Mouse (Mus musculus): ENCODE measurements around the gene Klf7.

Gene Klf7

DNA sequence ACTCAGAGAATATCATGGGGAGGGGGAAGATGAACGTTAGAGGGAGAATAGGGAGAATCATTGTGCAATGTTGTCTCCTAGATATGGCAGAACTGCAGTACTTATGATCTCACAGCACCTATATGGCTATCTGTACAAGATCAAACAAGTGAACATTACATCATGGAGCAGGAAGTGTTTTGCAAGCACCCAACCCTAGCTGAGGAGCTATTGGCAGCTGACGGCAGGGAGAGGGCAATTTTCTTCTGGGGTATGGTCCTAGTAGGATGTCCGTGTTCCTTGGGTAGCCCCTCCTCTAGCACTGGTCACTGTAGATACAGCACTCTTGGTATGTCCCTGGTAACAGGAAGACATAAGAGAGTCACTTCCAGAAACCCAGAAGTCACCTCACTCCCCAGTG lies 17.4 kb downstream of the Klf7 start:
- DNase-seq: no peak

DNA sequence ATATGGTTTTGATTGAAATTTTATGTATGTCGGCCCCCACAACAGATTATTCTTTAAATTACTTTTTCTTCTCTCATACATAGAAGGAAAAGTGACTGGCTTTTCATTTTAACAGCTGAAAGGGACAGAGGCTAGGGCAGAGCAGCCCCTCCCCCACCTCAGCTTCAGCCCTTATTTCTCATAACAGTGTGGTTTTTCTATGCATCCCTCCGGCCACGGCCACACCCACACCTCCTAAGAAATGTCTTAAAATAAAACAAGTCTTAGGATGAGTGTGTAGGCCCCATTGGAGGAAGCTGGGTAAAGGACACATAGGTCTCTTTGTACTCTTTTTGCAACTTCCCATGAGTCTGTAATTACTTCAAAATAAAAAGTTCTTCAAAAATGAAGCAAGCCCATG lies 20.8 kb downstream of the Klf7 start:
- no peak for DNase-seq

DNA sequence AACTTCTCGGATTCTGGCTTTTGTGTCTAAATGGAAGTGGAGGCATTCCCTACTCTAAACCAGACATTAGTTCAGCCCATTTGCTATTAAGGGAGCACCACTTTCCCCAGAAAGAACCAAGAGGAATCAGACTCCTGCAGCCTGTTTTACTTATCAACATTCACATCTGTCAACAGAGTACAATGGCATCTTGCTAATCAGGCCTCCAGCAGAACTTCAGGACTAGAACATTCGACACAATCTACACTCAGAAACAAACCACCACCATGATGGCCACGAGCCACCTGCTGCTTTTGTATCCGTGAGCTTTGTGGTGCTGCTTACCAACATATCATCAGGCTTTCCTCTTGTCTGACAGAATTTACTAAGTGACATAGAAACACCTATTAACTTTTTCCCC lies 23.3 kb downstream of the Klf7 start:
- no peak for DNase-seq

DNA sequence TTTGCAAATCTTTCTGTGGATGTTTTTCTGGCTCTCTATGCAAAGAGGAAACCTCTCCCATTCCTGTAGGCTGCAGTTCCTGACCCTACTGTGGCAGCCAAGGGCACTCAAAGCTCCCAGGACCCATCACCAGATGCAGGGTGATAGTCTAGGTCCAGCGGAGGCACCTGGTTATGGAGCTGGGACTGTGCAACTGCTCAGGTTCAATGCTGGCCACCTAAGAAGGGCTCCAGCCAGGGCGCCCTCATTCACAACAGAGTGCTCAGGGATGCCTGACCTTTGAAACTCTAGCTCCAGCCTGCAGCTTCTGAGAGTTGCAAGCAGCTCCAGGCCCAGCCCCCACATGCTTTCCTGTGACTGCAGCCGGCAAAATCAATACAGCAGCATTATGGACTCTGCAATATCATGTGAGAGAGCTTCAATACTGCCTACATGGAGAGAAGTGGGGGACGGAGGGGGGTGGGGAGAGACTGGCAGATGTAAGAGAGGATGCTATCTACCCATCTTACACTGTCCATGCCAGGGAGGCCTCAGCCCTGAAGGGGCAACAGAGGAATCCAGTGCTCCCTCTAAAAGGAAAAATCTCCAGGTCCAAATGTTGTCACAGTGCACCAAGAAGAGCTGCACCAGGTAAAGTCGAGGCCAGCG lies 24.3 kb downstream of the Klf7 start:
- no peak for DNase-seq

DNA sequence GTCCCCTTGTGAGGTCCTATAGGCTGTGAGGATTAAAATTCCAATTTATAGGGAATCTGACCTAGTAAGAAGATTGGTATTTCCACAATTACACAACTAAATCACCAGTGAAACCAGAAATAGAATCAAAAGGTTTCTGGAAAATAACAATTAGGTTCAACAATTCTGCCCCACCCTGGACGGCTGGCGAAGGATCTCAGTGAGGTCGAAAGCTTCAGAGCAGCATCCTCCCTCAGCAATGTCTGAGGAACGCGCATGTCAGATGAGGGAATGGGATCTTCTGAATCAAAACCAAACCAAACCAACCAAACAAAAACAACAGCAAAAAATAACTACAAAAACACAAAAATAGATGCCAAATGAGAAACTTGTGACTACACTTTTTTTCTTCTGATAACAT lies 29.1 kb downstream of the Klf7 start:
- DNase-seq: no peak

DNA sequence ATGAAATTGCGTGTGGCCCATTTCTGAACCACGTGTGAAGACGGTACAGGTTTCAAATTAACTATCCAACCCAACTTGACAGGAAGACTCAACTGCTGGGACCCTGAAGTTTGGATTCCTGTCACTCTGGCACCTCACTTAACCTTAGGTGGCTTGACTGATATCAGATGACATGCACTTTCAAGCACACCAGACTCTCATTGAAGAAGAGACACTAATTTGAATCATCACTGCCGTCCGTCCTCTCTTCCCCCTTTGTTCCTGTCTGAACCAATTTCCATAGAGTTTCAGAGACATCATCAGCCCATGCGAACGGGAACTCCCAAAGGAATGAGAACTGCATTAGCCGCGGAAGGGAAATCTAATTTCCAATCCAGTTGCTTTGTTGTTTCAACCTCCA lies 30.5 kb downstream of the Klf7 start:
- DNase-seq: no peak

DNA sequence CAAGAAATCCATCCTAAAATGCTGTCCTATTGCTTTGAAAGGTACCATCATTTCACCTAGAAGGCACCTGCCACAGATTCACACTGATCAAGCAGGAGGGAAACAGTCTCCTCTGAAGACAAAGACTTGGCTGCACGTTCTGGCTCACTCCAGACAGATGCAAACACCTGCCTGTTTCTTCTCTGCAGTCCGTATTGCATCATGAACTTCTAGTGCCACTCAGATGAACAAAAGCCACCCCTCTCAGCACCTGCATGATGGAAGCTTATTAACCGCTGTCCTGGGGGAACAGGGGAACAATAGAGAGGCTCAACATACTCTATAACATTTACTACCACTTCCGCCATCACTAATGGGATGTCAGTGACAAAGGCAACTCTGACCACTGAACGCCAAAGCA lies 31.5 kb downstream of the Klf7 start:
- DNase-seq: no peak

DNA sequence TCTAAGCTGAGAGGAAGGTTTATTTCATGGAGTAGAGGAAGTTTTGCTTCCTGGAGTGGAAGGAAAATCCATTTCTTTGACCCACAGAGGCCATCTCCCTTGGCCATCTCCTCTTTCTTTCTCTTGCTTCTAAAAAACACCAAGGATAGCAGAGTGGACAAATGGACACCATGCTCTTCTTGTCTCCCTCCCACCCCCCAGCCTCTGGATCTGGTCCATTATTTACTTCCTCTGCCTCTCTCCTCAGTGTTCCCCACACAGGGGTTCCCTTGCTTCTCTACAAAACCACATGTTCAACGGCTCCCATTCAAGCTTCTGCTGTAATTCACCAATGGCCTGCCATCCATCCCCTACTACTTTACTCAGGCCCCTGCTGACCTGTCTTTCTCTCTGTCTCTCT lies 32.4 kb downstream of the Klf7 start:
- no peak for DNase-seq

DNA sequence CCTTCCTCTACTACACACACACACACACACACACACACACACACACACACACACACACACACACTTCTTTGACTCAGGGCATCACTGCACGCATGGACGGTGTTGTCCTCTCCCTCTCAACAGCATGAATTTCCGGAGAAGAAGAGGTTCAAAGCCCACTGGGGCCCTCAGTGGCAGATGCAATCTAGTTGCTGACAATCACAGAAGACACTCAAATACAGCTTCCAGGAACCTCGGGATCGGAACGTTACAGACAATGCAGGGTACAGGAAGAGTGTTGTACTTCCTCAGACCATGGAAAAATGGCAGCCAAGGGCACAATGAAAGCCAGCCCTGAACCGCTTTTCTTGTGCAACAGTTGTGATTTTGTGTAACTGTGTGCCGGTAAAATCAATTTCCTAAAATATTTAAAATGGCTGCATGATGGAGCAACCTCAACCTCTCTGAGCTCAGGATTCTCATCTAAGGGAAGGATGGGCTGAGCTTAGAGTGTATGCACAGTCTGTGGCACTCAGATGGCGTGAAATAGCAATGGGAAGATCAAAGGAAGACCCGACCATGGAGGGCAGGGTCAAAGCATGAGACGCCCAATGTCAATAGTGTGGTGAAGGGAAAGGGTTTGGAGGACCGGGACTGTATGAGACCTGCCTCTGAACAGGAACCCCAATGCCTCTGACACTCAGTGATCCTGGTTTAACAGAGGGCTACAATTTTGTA lies 33.3 kb downstream of the Klf7 start:
- DNase-seq: no peak

DNA sequence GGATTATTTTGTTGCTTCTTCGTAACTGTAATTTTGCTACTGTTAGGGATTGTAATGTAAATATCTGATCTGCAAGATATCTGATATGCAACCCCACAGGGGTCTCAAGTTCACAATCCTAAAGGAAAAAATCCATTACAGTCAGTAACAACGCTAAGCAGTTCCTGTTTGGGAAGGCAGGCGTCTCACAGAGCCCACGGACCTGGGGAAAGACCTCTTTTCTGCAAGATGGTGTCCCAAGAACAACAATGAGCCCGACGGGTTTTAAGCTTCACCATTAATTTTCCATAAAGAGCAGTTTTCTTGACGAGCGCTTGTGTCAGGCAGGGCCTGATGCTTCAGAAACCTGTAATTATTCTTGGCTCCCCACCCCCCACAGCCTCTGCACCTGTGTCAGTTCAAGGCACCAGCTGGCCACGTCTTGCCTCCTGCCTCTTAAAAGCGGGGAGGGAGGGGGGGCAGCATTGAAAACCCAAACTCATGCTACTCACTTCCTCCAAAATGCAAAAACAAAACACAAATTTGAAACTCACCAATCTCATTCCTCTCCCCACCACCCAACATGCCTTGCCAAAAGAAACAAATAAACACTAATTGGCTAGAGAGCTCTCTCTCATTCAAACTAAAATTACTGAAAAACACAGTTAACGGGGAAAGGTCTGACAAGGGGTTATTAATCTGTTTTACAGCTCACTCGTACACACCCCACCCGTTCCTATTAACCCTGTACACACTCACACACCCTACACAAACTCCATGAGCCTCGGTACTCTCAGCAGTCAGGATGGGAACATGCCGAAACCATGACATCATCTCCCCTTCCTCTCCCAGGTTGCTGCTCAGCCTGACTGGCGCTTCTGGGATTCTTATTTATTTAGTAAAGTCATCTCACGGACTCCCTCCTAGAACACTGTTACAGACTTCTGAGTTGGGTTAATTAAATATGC lies 34.2 kb downstream of the Klf7 start:
- DNase-seq: peak; percentile 16

DNA sequence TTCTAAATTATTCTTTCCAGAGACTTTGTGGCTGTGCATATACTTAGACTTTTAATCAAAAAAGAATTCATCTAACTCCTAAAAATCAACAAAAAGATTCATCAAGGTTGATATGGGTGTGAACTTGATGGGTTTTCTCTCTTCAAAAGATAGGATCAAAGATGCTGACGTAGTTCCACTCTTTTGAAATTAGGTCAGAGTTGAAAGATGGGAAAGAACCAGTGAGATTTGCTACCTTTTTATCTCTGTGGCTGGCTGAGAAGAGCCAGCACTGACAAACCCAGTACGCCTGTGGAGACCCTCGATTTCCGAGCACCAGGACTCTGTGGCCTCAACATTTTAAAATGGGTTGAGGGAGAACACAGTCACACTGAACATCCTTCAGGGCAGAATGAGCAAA lies 36.2 kb downstream of the Klf7 start:
- no peak for DNase-seq

DNA sequence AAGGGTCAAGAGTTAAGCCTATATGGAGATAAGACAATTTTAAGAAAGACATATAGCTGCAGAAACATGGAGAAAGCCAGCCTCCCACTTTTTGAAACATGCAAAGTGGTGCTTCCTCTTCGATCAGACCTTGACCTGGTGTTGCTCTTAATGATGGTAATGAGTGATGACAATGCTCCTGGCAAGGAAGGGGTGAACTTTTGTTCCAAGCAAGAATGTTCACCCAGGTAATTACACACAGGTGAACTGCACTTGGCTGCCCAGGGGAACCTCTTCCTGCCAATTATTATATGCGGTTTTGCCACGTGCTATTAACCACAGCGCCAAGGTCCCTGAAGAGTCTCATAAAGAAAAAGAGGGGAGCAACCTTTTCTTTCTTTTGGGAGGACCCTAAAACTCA lies 36.7 kb downstream of the Klf7 start:
- DNase-seq: no peak

DNA sequence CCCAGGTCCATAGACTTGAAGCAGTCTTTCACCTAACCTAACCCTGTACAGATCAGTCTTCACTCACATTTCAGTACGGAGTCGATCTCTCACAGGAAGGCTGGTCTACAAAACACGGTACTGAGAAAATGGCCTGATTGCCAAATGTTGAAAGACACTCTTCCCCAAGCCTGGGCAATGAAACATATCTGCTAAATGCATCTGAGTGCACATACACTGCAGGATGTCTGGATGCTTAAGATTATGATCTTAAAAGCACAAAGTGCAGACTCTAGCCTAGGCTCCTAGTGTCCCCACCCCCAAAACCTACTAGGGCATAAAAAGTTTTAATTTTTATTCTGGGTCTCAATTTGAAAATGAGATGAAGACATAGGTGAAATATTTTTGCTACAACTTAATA lies 37.4 kb downstream of the Klf7 start:
- no peak for DNase-seq

DNA sequence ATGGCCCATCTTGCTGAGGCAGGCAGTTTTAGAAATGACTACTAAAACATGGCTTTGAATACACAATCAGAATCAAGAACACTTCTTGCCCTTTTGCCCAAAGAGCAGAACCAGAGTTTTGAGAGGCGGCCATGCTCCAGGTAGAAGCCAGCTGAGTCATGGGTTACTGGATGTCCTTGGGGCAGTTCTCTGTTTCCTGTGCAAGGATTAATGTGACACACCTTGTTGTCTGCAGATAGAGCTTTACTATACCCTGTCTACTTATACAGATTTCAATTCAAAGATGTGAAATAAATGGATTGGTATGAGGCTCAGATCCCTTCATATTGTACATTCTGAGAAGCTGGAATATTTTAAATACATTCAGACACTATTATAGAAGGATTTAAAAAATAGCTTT lies 40.3 kb downstream of the Klf7 start:
- no peak for DNase-seq

DNA sequence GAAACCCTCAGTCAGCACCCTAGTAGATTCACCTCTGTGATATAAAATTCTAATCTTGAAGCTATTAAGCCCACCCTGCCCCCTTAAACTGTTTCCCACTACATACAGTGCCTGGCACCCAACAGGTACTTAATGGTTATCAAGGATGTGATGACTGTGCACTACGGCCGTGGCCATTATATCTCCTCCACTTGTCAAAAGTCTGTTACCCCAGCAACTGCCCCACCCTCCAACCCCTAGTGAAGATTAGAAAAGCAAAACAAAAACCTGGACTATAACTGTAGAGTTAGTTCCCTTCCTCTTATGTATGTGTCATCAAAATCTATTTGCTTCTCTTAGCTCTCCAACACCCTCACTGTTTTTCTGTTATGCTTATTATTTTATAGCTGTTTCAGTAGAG lies 40.9 kb downstream of the Klf7 start:
- no peak for DNase-seq

DNA sequence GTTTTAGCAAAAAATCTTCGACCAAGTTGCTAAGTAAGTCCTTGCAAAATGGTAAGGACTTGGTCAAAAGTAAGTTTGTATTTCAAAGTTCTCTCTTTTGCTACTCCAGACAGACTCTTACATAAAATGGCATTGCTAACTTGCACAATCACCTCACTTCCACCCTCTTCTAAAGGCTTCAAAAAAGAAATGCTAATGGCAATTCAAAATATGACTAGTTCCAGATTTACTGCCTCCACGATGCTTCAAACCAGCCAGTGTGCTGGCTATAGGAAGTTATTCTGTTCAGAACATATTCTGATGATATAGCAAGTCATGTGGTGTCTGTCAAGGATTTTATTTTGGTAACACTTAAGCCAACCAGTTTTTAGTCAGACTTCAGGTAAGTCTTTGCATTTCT lies 41.8 kb downstream of the Klf7 start:
- DNase-seq: no peak

DNA sequence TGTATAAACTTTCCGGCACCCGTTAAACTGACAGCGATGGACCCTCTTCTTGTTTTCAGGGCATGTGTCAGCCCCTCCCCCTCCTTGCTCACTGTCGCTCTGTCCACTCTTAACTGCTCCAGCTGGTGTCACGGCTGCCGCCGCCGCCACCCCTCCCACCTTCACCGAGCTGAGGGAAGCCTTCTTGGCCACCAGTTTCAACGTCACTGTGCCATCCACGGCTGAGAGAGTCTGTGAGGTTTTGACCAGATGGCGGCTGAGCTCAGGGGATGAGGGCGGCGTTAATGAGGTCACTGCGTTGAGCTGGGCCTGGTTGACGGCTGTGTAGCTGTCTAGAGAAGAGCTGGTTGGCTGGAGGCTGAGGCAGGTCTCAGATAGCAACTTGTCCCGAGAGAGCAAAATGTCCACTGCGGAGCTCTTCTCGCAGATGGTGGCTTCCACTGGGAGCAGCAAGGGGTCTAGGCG lies 43.3 kb downstream of the Klf7 start:
- no peak for DNase-seq

DNA sequence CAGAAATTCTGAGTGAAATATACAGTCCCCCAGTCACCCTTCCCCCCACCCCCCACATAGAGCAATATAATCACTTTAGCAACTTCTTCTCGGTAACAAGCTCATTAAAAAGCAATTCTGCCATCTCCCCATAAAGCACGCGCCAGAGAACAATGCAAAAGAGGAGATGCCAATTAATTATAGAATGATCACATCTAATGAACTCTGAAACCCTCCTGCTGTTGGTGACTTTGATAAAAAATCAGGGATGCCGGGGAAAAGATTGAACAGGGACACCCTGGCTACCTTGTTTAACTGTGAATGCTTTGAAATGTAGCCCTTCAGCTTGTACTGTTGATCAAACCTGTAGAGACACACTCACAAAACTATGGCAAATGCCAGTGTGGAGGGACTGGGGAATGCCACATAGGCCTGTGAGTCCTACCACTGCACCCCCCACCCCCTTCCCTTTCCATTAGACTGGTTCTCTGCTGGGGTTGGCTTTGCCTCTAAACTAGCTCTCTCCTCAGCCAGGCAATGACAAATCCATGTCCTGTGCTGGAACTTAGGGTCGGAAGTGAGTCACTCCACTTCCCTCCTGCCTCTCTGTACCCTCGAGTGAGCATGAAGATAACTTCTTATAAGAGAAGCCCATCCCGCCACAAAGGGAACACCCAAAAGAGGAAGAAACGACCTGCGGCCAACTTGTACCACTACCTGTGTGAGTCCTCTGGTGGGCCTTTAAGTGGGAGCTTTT lies 43.9 kb downstream of the Klf7 start:
- DNase-seq: no peak

DNA sequence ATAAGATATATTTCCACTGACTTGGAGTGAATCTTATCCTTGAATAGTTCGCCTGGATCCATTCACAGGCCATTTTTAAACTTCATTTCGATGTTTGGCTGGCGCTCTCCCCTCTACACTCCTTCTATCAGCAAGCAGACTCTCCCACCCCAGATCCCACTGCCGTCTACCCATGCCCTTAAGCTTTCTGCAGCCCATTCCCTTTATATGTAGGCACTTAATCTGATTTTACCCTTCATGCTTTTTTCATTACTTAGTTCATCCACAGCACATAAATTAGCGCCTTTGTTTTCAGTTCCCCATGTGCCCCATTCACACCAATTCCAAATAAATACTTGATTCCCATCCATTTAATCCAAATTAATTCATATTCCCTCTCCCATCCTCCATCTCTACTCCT lies 48.0 kb downstream of the Klf7 start:
- no peak for DNase-seq

DNA sequence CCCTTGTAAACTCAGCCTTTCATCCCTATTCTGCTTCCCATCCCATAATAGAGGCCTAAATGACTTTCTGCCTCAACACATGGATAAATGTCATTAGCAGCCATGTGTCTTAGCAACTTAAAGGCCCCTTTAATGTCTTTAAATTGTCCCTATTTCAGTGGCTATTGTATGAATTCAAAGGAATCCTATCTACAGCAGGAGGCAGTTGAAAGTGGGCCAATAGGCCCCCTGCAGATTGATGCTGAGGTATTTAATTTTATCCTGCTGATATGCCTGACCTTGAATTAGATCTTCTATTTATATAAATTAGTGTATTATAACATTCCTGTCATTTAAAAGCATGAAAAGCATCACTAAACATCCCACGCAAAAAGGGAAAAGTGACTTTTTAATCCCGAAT lies 51.1 kb downstream of the Klf7 start:
- no peak for DNase-seq

DNA sequence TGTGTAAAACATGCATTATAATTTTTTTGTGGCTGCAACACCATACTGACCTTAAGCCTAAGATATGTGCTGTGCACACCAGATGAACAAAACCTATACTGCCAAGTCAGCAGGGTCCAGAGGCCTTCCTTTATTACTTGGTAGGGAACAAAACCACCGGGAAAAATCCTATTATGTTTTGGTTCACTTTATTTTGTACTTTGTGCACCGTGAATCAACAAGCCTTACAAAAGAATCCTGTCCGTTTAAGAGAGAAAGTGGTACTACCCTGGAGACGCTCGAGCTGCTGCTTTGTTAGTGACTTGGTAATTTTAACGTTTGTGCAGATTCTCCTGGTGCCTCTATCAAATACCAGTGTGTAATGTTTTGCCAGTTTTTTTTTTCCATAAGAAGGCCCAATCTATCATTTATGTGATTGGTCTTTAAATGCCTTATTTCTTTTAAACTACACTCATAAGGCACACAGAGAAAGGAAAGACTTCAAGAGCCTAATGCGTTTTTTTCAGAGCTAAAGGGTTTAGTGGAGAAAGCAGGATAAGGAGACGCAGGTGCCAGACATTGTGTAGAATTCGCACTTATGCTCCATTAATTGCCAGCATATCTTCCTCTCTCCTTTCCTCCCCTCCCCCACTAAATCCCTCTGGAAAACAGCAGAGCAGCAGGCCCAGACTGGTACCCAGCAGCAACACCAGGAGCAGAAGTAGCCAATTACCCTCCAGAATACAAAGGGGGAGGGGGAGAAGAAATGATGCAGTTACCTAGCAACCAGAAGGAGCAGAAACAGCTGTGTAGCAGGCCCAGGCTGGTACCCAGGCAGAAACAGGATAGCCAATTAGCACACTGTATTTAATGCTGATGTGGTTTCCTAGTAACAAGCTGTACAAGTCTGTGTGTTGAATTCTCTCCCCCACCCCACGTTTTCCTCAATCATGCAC lies 55.5 kb downstream of the Klf7 start:
- peak; percentile 15 for DNase-seq

DNA sequence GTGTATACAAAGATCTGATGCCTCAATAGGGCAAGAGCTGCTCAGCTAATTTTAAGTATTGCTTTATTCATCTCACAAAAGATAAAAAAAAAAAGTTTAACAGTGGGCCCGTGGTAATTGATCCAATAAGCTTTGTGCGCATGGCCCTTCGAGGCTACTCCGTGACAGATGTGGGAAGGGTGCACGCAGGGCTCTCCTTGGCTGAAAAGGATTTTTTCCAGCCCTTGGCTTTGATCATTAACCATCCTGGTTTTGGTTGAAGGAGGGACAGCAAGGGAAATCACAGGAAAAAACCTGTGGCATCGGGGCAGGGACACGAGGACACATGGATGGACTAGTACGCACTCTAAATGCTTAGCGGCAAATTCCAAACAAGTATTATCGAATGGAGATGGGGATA lies 60.6 kb downstream of the Klf7 start:
- DNase-seq: no peak

Measured in right cerebral cortex, postnatal 4 days (tissue).